Comparison of ENCODE assay signal across 25 mouse cellular contexts in genomic region chr8:88334384-88334783, GRCm38 (mm10). TPM values are rescaled to one million over a fixed set of nuclear protein-coding genes. Genes with fewer than 3 reads are reported as not detected.
DNase-seq lines count a peak whose midpoint lies in the region; ATAC-seq and TF ChIP-seq lines count a peak whose summit lies in the region.
"Had no signal": no experiment of that assay in that cellular context is flagged by ENCODE, and none has a peak within 500 bp of the region (broad histone marks: within the 10 kb centered on the region; RNA-seq: fewer than 3 reads in every experiment).

No protein-coding gene starts in this region.

- intact Hi-C loops in heart, postnatal 36 days (cut with DNase I): no loop called here

- no peaks in the 10 kb centered on the region for H3K9me3 ChIP-seq in liver, embryonic 11.5 days (ENCODE audit: control insufficient read depth, low read length)
- H3K9me3 ChIP-seq in heart, postnatal 0 days (replicated peaks; ENCODE audit: control insufficient read depth, low read length): no peaks in the 10 kb centered on the region
- H3K9me3 ChIP-seq in limb, embryonic 10.5 days (replicated peaks): no peaks in the 10 kb centered on the region
- H3K9me3 ChIP-seq: hindbrain, embryonic 13.5 days; neural tube, embryonic 13.5 days had no signal

- 89% methylated on average over 2 of the region's 2 CpGs for WGBS in liver, embryonic 11.5 days
- WGBS in heart, postnatal 0 days: 34% methylated on average over 2 of the region's 2 CpGs
- WGBS in limb, embryonic 10.5 days: 94% methylated on average over 2 of the region's 2 CpGs

- peaks cover 20% of the 10 kb centered on the region for H3K36me3 ChIP-seq in liver, embryonic 11.5 days (ENCODE audit: control insufficient read depth, insufficient read depth, low read length)
- peaks cover 85% of the 10 kb centered on the region for H3K36me3 ChIP-seq in heart, postnatal 0 days (replicated peaks; ENCODE audit: control insufficient read depth, insufficient read depth, low read length)
- H3K36me3 ChIP-seq in limb, embryonic 10.5 days: peaks cover 98% of the 10 kb centered on the region

- peak; percentile 81 for TF ChIP-seq EP300 in heart, postnatal 0 days (IDR thresholded peaks at IDR 0.05; ENCODE audit: low read depth)

- TF ChIP-seq CTCF in heart, postnatal 0 days (IDR thresholded peaks at IDR 0.05; ENCODE audit: low read depth): no peak

- ATAC-seq in liver, embryonic 11.5 days (replicated peaks; ENCODE audit: low FRiP score): peak; percentile 61; the same call in 1 of the 2 replicates
- ATAC-seq in heart, postnatal 0 days (ENCODE audit: insufficient read depth, low read depth): peak; percentile 93
- peak; percentile 40; the same call in 1 of the 2 replicates for ATAC-seq in megakaryocyte-erythroid progenitor cell, adult 5-6 weeks (replicated peaks; ENCODE audit: low FRiP score, low TSS enrichment, poor library complexity, severe bottlenecking)
- ATAC-seq: activated CD4-positive, CD25-positive, alpha-beta regulatory T cell, adult 4 months; CD4-positive, CD25-positive, alpha-beta regulatory T cell, adult 4 months; forebrain, embryonic 16.5 days; inflammation-experienced regulatory T-cells, adult 6 months had no signal

- peak overlapping the region; percentile 77 for H3K27ac ChIP-seq in liver, embryonic 11.5 days (ENCODE audit: low read depth, low read length)
- peak overlapping the region; percentile 83 for H3K27ac ChIP-seq in heart, postnatal 0 days (ENCODE audit: low read depth)
- H3K27ac ChIP-seq in limb, embryonic 10.5 days: no peak overlapping the region
- H3K27ac ChIP-seq: hindbrain, embryonic 13.5 days; neural tube, embryonic 13.5 days had no signal

- DNase-seq in heart, adult 11 months: peak; percentile 89
- no peak for DNase-seq in heart, postnatal 36 days
- DNase-seq in liver, embryonic 11.5 days (ENCODE audit: low spot score): no peak
- no peak for DNase-seq in liver
- peak; percentile 86 for DNase-seq in heart, postnatal 0 days (ENCODE audit: low spot score)
- DNase-seq in cerebellum, postnatal 4 days (ENCODE audit: low spot score in 2 of 2): no peak
- DNase-seq in limb, embryonic 10.5 days (ENCODE audit: low spot score): no peak
- DNase-seq: adrenal gland, postnatal 14 days; cerebellum, adult 11 months; cerebellum, postnatal 14 days; embryo, embryonic 11 days; kidney, adult 8-10 months; kidney, postnatal 25 days; left cerebral cortex, postnatal 4 days; lung, adult 18-20 months; midbrain, embryonic 14.5 days; right cerebral cortex, adult 18-20 months; thymus, postnatal 36 days had no signal

- peak overlapping the region; percentile 43 for H3K4me2 ChIP-seq in liver, embryonic 11.5 days
- H3K4me2 ChIP-seq in heart, postnatal 0 days (ENCODE audit: low read depth, low read length): no peak overlapping the region
- H3K4me2 ChIP-seq: hindbrain, embryonic 13.5 days; neural tube, embryonic 13.5 days had no signal

- no peak overlapping the region for H3K4me3 ChIP-seq in liver, embryonic 11.5 days (ENCODE audit: low read depth, low read length)
- H3K4me3 ChIP-seq in heart, postnatal 0 days (ENCODE audit: low read depth, low read length): no peak overlapping the region
- no peak overlapping the region for H3K4me3 ChIP-seq in limb, embryonic 10.5 days
- H3K4me3 ChIP-seq: hindbrain, embryonic 13.5 days; neural tube, embryonic 13.5 days had no signal

- H3K4me1 ChIP-seq in liver, embryonic 11.5 days (replicated peaks; ENCODE audit: control insufficient read depth, insufficient read depth, low read length): peaks cover 10% of the 10 kb centered on the region
- H3K4me1 ChIP-seq in heart, postnatal 0 days (ENCODE audit: control insufficient read depth, insufficient read depth): peaks cover 18% of the 10 kb centered on the region; the same call in 1 of the 2 replicates
- H3K4me1 ChIP-seq in limb, embryonic 10.5 days: no peaks in the 10 kb centered on the region
- H3K4me1 ChIP-seq: hindbrain, embryonic 13.5 days; neural tube, embryonic 13.5 days had no signal

- no peaks in the 10 kb centered on the region for H3K27me3 ChIP-seq in liver, embryonic 11.5 days (replicated peaks; ENCODE audit: control insufficient read depth, insufficient read depth, low read length)
- H3K27me3 ChIP-seq in heart, postnatal 0 days (ENCODE audit: control insufficient read depth, insufficient read depth, low read length): no peaks in the 10 kb centered on the region
- no peaks in the 10 kb centered on the region for H3K27me3 ChIP-seq in limb, embryonic 10.5 days (ENCODE audit: low read depth, poor library complexity, severe bottlenecking)
- H3K27me3 ChIP-seq: hindbrain, embryonic 13.5 days; neural tube, embryonic 13.5 days had no signal

- no peak overlapping the region for H3K9ac ChIP-seq in liver, embryonic 11.5 days (ENCODE audit: low read depth, low read length)
- H3K9ac ChIP-seq in heart, postnatal 0 days (replicated peaks; ENCODE audit: low read depth, low read length): no peak overlapping the region
- H3K9ac ChIP-seq: hindbrain, embryonic 13.5 days; neural tube, embryonic 13.5 days had no signal

RNA-seq across cellular contexts. Expression of gene Brd7, which starts 27.6 kb away (rescaled TPM):
- 10 to 100 TPM; 70.9 to 83.8 TPM for total RNA-seq in heart, postnatal 36 days (2021)
- polyA plus RNA-seq in liver, embryonic 11.5 days (2014; fragmentation: Nextera tagmentation; extraction: Ambion mirVana): 77.7 and 82.7 TPM in 2 replicates
- total RNA-seq in heart, postnatal 0 days (2014; rRNA removed; ENCODE audit: low replicate concordance): 23.8 and 27.0 TPM in 2 replicates
- 70.2 and 75.4 TPM in 2 replicates for polyA plus RNA-seq in heart, postnatal 0 days (2015; fragmentation: Nextera tagmentation; extraction: Ambion mirVana)
- 79.1 and 115 TPM in 2 replicates for total RNA-seq in megakaryocyte-erythroid progenitor cell, adult 5-6 weeks (2014; fragmentation: Nextera tagmentation)
- total RNA-seq in megakaryocyte-erythroid progenitor cell, adult 5-6 weeks (2017): 106 and 134 TPM in 2 replicates
- 78.8 and 88.8 TPM in 2 replicates for polyA plus RNA-seq in limb, embryonic 10.5 days (2016; fragmentation: Nextera tagmentation; extraction: Ambion mirVana)

Comparison
In these comparisons a context has a peak if more than half of its experiments do, and no peak if none do; other contexts are left out.
1. DNase-seq: peak in heart, adult 11 months (single experiment) and heart, postnatal 0 days (single experiment); none in heart, postnatal 36 days (0 of 2), liver, embryonic 11.5 days (single experiment), liver (single experiment), cerebellum, postnatal 4 days (0 of 2) and limb, embryonic 10.5 days (single experiment).
2. ATAC-seq: peak in every context shown above with its lines; median percentile 93 in heart, postnatal 0 days; 61 in liver, embryonic 11.5 days; 40 in megakaryocyte-erythroid progenitor cell, adult 5-6 weeks.